Mouse (Mus musculus): ENCODE measurements at regions not wholly inside any gene's neighbourhood (a gene's known extent, or its start where the extent isn't known, plus 50 kb on each side); places are given as distances from the start of the nearest gene placed in this dataset.

- H3K4me1 ChIP-seq (ENCODE audit: control insufficient read depth, insufficient read depth, low read length): no peaks in the 10 kb centered on the region
- H3K27ac ChIP-seq (replicated peaks; ENCODE audit: low read depth, low read length): no peak overlapping the region
- DNase-seq: peak; percentile 43
- no peak overlapping the region for H3K4me3 ChIP-seq (replicated peaks; ENCODE audit: low read depth, low read length)
- H3K9me3 ChIP-seq (ENCODE audit: control insufficient read depth, low read length): no peaks in the 10 kb centered on the region
- H3K9ac ChIP-seq (replicated peaks; ENCODE audit: low read length): no peak overlapping the region
- 72% methylated on average over 7 of the region's 7 CpGs for WGBS
- ATAC-seq (ENCODE audit: low FRiP score, low TSS enrichment): no peak
- H3K36me3 ChIP-seq (ENCODE audit: control insufficient read depth, insufficient read depth, low read length): no peaks in the 10 kb centered on the region
- H3K27me3 ChIP-seq (ENCODE audit: control insufficient read depth, insufficient read depth, low read length): no peaks in the 10 kb centered on the region
- no peak overlapping the region for H3K4me2 ChIP-seq (ENCODE audit: low read length)
Measured at GRCm38 (mm10) chr8:89220870-89221269, 176.9 kb upstream of the Sall1 start.

GRCm38 (mm10) chr8:89220381-89220780 lies 176.4 kb upstream of the Sall1 start:
- ATAC-seq (ENCODE audit: low FRiP score, low TSS enrichment) (no peak), DNase-seq (no peak)
- no peak overlapping the region for H3K27ac ChIP-seq (replicated peaks; ENCODE audit: low read depth, low read length)

GRCm38 (mm10) chr8:89219156-89219555 lies 175.2 kb upstream of the Sall1 start:
- WGBS: 90% methylated on average over 7 of the region's 7 CpGs
- H3K4me2 ChIP-seq (ENCODE audit: low read length): no peak overlapping the region
- H3K4me1 ChIP-seq (ENCODE audit: control insufficient read depth, insufficient read depth, low read length): no peaks in the 10 kb centered on the region
- no peak overlapping the region for H3K27ac ChIP-seq (replicated peaks; ENCODE audit: low read depth, low read length)
- no peaks in the 10 kb centered on the region for H3K9me3 ChIP-seq (ENCODE audit: control insufficient read depth, low read length)
- no peaks in the 10 kb centered on the region for H3K27me3 ChIP-seq (ENCODE audit: control insufficient read depth, insufficient read depth, low read length)
- H3K36me3 ChIP-seq (ENCODE audit: control insufficient read depth, insufficient read depth, low read length): no peaks in the 10 kb centered on the region
- H3K9ac ChIP-seq (replicated peaks; ENCODE audit: low read length): no peak overlapping the region
- ATAC-seq (ENCODE audit: low FRiP score, low TSS enrichment) (no peak), DNase-seq (no peak)
- no peak overlapping the region for H3K4me3 ChIP-seq (replicated peaks; ENCODE audit: low read depth, low read length)

More at GRCm38 (mm10) chr8:89220381-89220780, 176.4 kb upstream of the Sall1 start:
- no peaks in the 10 kb centered on the region for H3K27me3 ChIP-seq (ENCODE audit: control insufficient read depth, insufficient read depth, low read length)
- 93% methylated on average over 2 of the region's 2 CpGs for WGBS
- no peak overlapping the region for H3K9ac ChIP-seq (replicated peaks; ENCODE audit: low read length)
- no peaks in the 10 kb centered on the region for H3K9me3 ChIP-seq (ENCODE audit: control insufficient read depth, low read length)
- no peaks in the 10 kb centered on the region for H3K4me1 ChIP-seq (ENCODE audit: control insufficient read depth, insufficient read depth, low read length)
- no peaks in the 10 kb centered on the region for H3K36me3 ChIP-seq (ENCODE audit: control insufficient read depth, insufficient read depth, low read length)
- no peak overlapping the region for H3K4me2 ChIP-seq (ENCODE audit: low read length)
- H3K4me3 ChIP-seq (replicated peaks; ENCODE audit: low read depth, low read length): no peak overlapping the region

GRCm38 (mm10) chr8:89217689-89218088 lies 173.7 kb upstream of the Sall1 start:
- Histone ChIP-seq H3K36me3 (ENCODE audit: control insufficient read depth, insufficient read depth, low read length) (no peaks in the 10 kb centered on the region), H3K27ac (replicated peaks; ENCODE audit: low read depth, low read length) (no peak overlapping the region), H3K27me3 (ENCODE audit: control insufficient read depth, insufficient read depth, low read length) (no peaks in the 10 kb centered on the region), H3K4me3 (replicated peaks; ENCODE audit: low read depth, low read length) (no peak overlapping the region), H3K4me1 (ENCODE audit: control insufficient read depth, insufficient read depth, low read length) (no peaks in the 10 kb centered on the region), H3K9ac (replicated peaks; ENCODE audit: low read length) (no peak overlapping the region), H3K9me3 (ENCODE audit: control insufficient read depth, low read length) (no peaks in the 10 kb centered on the region), H3K4me2 (ENCODE audit: low read length) (no peak overlapping the region)
- no peak for DNase-seq
- 95% methylated on average over 2 of the region's 2 CpGs for WGBS
- no peak for ATAC-seq (ENCODE audit: low FRiP score, low TSS enrichment)

GRCm38 (mm10) chr8:89211931-89212330 lies 168.0 kb upstream of the Sall1 start:
- no peaks in the 10 kb centered on the region for H3K9me3 ChIP-seq (ENCODE audit: control insufficient read depth, low read length)
- H3K27ac ChIP-seq (replicated peaks; ENCODE audit: low read depth, low read length): no peak overlapping the region
- H3K4me3 ChIP-seq (replicated peaks; ENCODE audit: low read depth, low read length): no peak overlapping the region
- DNase-seq: no peak
- H3K4me1 ChIP-seq (ENCODE audit: control insufficient read depth, insufficient read depth, low read length): no peaks in the 10 kb centered on the region
- WGBS: 91% methylated on average over 3 of the region's 3 CpGs
- H3K36me3 ChIP-seq (ENCODE audit: control insufficient read depth, insufficient read depth, low read length): no peaks in the 10 kb centered on the region
- no peaks in the 10 kb centered on the region for H3K27me3 ChIP-seq (ENCODE audit: control insufficient read depth, insufficient read depth, low read length)
- no peak for ATAC-seq (ENCODE audit: low FRiP score, low TSS enrichment)
- H3K9ac ChIP-seq (replicated peaks; ENCODE audit: low read length): no peak overlapping the region
- no peak overlapping the region for H3K4me2 ChIP-seq (ENCODE audit: low read length)

- Histone ChIP-seq H3K27ac (replicated peaks; ENCODE audit: low read depth, low read length) (no peak overlapping the region), H3K27me3 (ENCODE audit: control insufficient read depth, insufficient read depth, low read length) (no peaks in the 10 kb centered on the region), H3K4me2 (ENCODE audit: low read length) (no peak overlapping the region), H3K4me1 (ENCODE audit: control insufficient read depth, insufficient read depth, low read length) (no peaks in the 10 kb centered on the region), H3K9ac (replicated peaks; ENCODE audit: low read length) (no peak overlapping the region), H3K9me3 (ENCODE audit: control insufficient read depth, low read length) (no peaks in the 10 kb centered on the region), H3K4me3 (replicated peaks; ENCODE audit: low read depth, low read length) (no peak overlapping the region), H3K36me3 (ENCODE audit: control insufficient read depth, insufficient read depth, low read length) (no peaks in the 10 kb centered on the region)
- DNase-seq: no peak
- 86% methylated on average over 1 of the region's 1 CpGs for WGBS
- no peak for ATAC-seq (ENCODE audit: low FRiP score, low TSS enrichment)
Measured at GRCm38 (mm10) chr8:89210684-89211083, 166.7 kb upstream of the Sall1 start.

GRCm38 (mm10) chr8:89207891-89208290 lies 163.9 kb upstream of the Sall1 start:
- no peak overlapping the region for H3K4me2 ChIP-seq (ENCODE audit: low read length)
- ATAC-seq (ENCODE audit: low FRiP score, low TSS enrichment) (no peak), DNase-seq (no peak)
- no peak overlapping the region for H3K9ac ChIP-seq (replicated peaks; ENCODE audit: low read length)
- no peaks in the 10 kb centered on the region for H3K36me3 ChIP-seq (ENCODE audit: control insufficient read depth, insufficient read depth, low read length)
- H3K27me3 ChIP-seq (ENCODE audit: control insufficient read depth, insufficient read depth, low read length): no peaks in the 10 kb centered on the region
- H3K27ac ChIP-seq (replicated peaks; ENCODE audit: low read depth, low read length): no peak overlapping the region
- 87% methylated on average over 2 of the region's 2 CpGs for WGBS
- no peaks in the 10 kb centered on the region for H3K4me1 ChIP-seq (ENCODE audit: control insufficient read depth, insufficient read depth, low read length)
- H3K9me3 ChIP-seq (ENCODE audit: control insufficient read depth, low read length): no peaks in the 10 kb centered on the region
- no peak overlapping the region for H3K4me3 ChIP-seq (replicated peaks; ENCODE audit: low read depth, low read length)

GRCm38 (mm10) chr8:89202484-89203096 lies 158.6 kb upstream of the Sall1 start:
- no peaks in the 10 kb centered on the region for H3K27me3 ChIP-seq (ENCODE audit: control insufficient read depth, insufficient read depth, low read length)
- DNase-seq: peak; percentile 42
- no peak for ATAC-seq (ENCODE audit: low FRiP score, low TSS enrichment)
- no peak overlapping the region for H3K9ac ChIP-seq (replicated peaks; ENCODE audit: low read length)
- H3K27ac ChIP-seq (replicated peaks; ENCODE audit: low read depth, low read length): no peak overlapping the region
- H3K4me3 ChIP-seq (replicated peaks; ENCODE audit: low read depth, low read length): no peak overlapping the region
- no peaks in the 10 kb centered on the region for H3K4me1 ChIP-seq (ENCODE audit: control insufficient read depth, insufficient read depth, low read length)
- WGBS: 43% methylated on average over 5 of the region's 5 CpGs
- H3K36me3 ChIP-seq (ENCODE audit: control insufficient read depth, insufficient read depth, low read length): no peaks in the 10 kb centered on the region
- no peaks in the 10 kb centered on the region for H3K9me3 ChIP-seq (ENCODE audit: control insufficient read depth, low read length)
- H3K4me2 ChIP-seq (ENCODE audit: low read length): no peak overlapping the region

GRCm38 (mm10) chr8:89200301-89200700 lies 156.3 kb upstream of the Sall1 start:
- no peaks in the 10 kb centered on the region for H3K27me3 ChIP-seq (ENCODE audit: control insufficient read depth, insufficient read depth, low read length)
- no peak overlapping the region for H3K4me3 ChIP-seq (replicated peaks; ENCODE audit: low read depth, low read length)
- 85% methylated on average over 2 of the region's 2 CpGs for WGBS
- H3K4me2 ChIP-seq (ENCODE audit: low read length): no peak overlapping the region
- no peak for DNase-seq
- ATAC-seq (ENCODE audit: low FRiP score, low TSS enrichment): no peak
- no peak overlapping the region for H3K9ac ChIP-seq (replicated peaks; ENCODE audit: low read length)
- no peaks in the 10 kb centered on the region for H3K9me3 ChIP-seq (ENCODE audit: control insufficient read depth, low read length)
- H3K27ac ChIP-seq (replicated peaks; ENCODE audit: low read depth, low read length): no peak overlapping the region
- H3K36me3 ChIP-seq (ENCODE audit: control insufficient read depth, insufficient read depth, low read length): no peaks in the 10 kb centered on the region
- no peaks in the 10 kb centered on the region for H3K4me1 ChIP-seq (ENCODE audit: control insufficient read depth, insufficient read depth, low read length)

All from midbrain, embryonic 14.5 days (tissue).